Mouse (Mus musculus): Measurements from ENCODE around the gene Ap1ar. TPM values are rescaled to one million over a fixed set of nuclear protein-coding genes. Genes with fewer than 3 reads are reported as not detected.

Gene Ap1ar
- polyA plus RNA-seq (2015; fragmentation: Illumina TruSeq; extraction: RNeasy Lipid Tissue Mini Kit (QIAGEN cat#74804); ENCODE audit: low read depth, low replicate concordance): 82.0 TPM

GRCm38 (mm10) chr3:127837154-127837865 is at the start of gene Ap1ar:
Gene Ap1ar, minus strand, starts transcription at chr3:127837523.

GRCm38 (mm10) chr3:127789500-127790191 is 47.7 kb downstream of the Ap1ar start, which contains the start of gene Tifa:
Gene Tifa, plus strand, starts transcription at chr3:127789805.

GRCm38 (mm10) chr3:127780021-127780644 is 57.2 kb downstream of the Ap1ar start, which contains the start of gene Alpk1:
Gene Alpk1, minus strand, starts transcription at chr3:127780527.

Other genes with a start within 250 kb of the Ap1ar start
- 0.46 TPM for gene Neurog2, start 204.4 kb downstream of the Ap1ar start, polyA plus RNA-seq (2015; fragmentation: Illumina TruSeq; extraction: RNeasy Lipid Tissue Mini Kit (QIAGEN cat#74804); ENCODE audit: low read depth, low replicate concordance)
- 2.5 TPM for gene Alpk1, start 57.0 kb downstream of the Ap1ar start, polyA plus RNA-seq (2015; fragmentation: Illumina TruSeq; extraction: RNeasy Lipid Tissue Mini Kit (QIAGEN cat#74804); ENCODE audit: low read depth, low replicate concordance)
- gene Tifa, start 47.7 kb downstream of the Ap1ar start, polyA plus RNA-seq (2015; fragmentation: Illumina TruSeq; extraction: RNeasy Lipid Tissue Mini Kit (QIAGEN cat#74804); ENCODE audit: low read depth, low replicate concordance): 12.9 TPM
- 5.8 TPM for gene Fam241a, start 58.8 kb upstream of the Ap1ar start, polyA plus RNA-seq (2015; fragmentation: Illumina TruSeq; extraction: RNeasy Lipid Tissue Mini Kit (QIAGEN cat#74804); ENCODE audit: low read depth, low replicate concordance)